Mouse (Mus musculus): ENCODE results near the gene Prss33. TPM values are rescaled to one million over a fixed set of nuclear protein-coding genes. Genes with fewer than 3 reads are reported as not detected.

The Prss33 gene
- total RNA-seq, 1 experiment from 2014 or later: not detected

DNA sequence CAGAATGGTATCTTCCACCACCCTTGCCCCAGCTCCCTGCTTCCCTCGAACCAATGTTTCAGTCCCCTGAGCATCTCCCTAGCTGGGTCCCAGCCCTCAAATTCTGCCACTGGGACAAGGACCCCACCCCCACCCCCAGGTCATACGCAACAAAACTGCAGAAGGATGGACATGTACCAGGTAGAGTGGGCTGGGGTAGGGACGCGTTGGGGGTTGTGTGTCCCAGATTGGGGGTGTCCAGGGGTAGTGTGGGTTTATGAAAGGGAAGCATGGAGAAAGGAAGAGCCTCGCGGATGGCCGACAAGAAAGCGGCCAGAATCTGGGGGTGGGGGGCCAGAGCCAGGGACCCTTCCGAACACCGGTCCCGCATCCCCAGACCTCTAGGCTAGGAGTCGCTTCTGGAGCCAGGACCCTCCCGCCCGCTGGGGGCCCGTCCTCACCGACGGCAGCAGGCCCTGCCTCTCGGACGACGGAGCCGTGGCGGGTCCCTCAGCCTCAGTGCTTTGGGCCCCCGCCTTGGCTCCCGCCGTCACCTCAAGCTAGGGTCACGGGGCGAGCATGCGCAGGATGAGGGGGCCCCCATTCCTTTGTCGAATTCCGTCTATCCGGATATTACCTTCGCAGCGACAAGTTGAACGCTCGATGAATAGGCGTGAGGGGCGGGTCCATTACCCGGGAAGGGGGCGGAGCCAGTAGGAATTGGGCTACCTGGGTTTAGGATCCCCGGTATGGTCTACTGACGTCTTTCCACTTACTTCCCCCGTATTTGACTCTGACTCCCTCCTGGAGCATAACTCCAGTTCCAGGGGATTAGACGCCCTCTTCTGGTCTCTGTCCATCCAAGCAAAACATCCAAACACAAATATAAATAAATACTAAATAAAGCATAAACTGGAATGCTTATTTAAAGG, 50.0 kb downstream of the Prss33 start, which contains the start of gene Flywch2:
TSS of gene Flywch2 (minus strand) at position 521 of the 911 bp plus-strand sequence.
- DNase-seq: peak; percentile 89

DNA sequence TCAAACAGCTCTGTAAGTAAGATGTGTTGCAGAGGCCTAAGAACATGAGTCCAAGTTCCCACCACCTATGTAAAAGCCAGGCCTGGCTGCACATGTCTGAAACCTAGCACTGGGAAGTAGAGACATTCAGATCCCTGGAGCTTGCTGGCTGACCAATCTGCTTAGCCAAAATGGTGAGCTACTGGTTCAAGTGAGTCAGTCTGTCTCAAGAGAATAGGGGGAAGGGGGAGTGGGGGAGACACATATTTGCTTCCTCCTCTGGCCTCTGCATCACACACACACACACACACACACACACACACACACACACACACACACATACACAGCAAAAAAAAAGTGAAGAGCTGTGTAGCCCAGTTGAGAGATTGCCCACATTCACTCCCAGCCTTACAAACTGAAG, 52.5 kb downstream of the Prss33 start:
- DNase-seq: no peak

Small RNA genes lying within 50 kb of the gene (microRNA-seq; reads per million reads assigned to microRNA genes)
- gene Mir5125: 0.38 to 2.6 reads per million in 2 experiments

Other genes starting within 250 kb of the Prss33 start
- gene Zfp13, start 236.6 kb downstream of the Prss33 start, total RNA-seq (2021): 8.5 and 14.6 TPM in 2 replicates
- gene Zscan10, start 235.2 kb downstream of the Prss33 start, total RNA-seq (2021): not detected in 2 replicates
- 0.37 and 0.53 TPM in 2 replicates for gene Mmp25, start 190.8 kb downstream of the Prss33 start, total RNA-seq (2021)
- gene Bicdl2, start 175.6 kb downstream of the Prss33 start, total RNA-seq (2021): not detected in 2 replicates
- 158 and 163 TPM in 2 replicates for gene Hcfc1r1, start 162.5 kb downstream of the Prss33 start, total RNA-seq (2021)
- gene Thoc6, start 162.2 kb downstream of the Prss33 start, total RNA-seq (2021): 25.2 and 26.3 TPM in 2 replicates
- gene Tnfrsf12a, start 158.6 kb downstream of the Prss33 start, total RNA-seq (2021): 85.2 and 119 TPM in 2 replicates
- 0.30 TPM in 1 of 2 replicates, not detected in the other for gene Cldn6, start 156.8 kb downstream of the Prss33 start, total RNA-seq (2021)
- gene Cldn9, start 152.0 kb downstream of the Prss33 start, total RNA-seq (2021): not detected in 2 replicates
- 1.9 and 3.8 TPM in 2 replicates for gene 1520401A03Rik, start 113.3 kb downstream of the Prss33 start, total RNA-seq (2021)
- gene Pkmyt1, start 109.7 kb downstream of the Prss33 start, total RNA-seq (2021): 9.7 and 11.3 TPM in 2 replicates
- gene Paqr4, start 95.2 kb downstream of the Prss33 start, total RNA-seq (2021): 11.3 and 14.3 TPM in 2 replicates
- not detected in 2 replicates for gene Kremen2, start 90.2 kb downstream of the Prss33 start, total RNA-seq (2021)
- 44.4 and 46.4 TPM in 2 replicates for gene Flywch1, start 64.5 kb downstream of the Prss33 start, total RNA-seq (2021)
- gene Flywch2, start 50.0 kb downstream of the Prss33 start, total RNA-seq (2021): 6.5 and 9.8 TPM in 2 replicates
- gene Srrm2, start 45.5 kb downstream of the Prss33 start, total RNA-seq (2021): 515 and 599 TPM in 2 replicates
- gene Elob, start 6.9 kb downstream of the Prss33 start, total RNA-seq (2021): 376 and 380 TPM in 2 replicates
- not detected in 2 replicates for gene Prss32, start 7.8 kb upstream of the Prss33 start, total RNA-seq (2021)
- gene Prss41, start 8.1 kb upstream of the Prss33 start, total RNA-seq (2021): 0.56 TPM in 1 of 2 replicates, not detected in the other
- not detected in 2 replicates for gene Prss21, start 32.0 kb upstream of the Prss33 start, total RNA-seq (2021)
- gene Dcpp1, start 44.8 kb upstream of the Prss33 start, total RNA-seq (2021): not detected in 2 replicates
- gene Dcpp2, start 44.8 kb upstream of the Prss33 start, total RNA-seq (2021): not detected in 2 replicates
- gene Dcpp3, start 81.4 kb upstream of the Prss33 start, total RNA-seq (2021): not detected in 2 replicates
- gene Sbp, start 105.6 kb upstream of the Prss33 start, total RNA-seq (2021): not detected in 2 replicates
- not detected in 2 replicates for gene Sbpl, start 119.2 kb upstream of the Prss33 start, total RNA-seq (2021)
- 0.34 and 0.37 TPM in 2 replicates for gene Prss30, start 144.5 kb upstream of the Prss33 start, total RNA-seq (2021)
- gene Prss22, start 162.0 kb upstream of the Prss33 start, total RNA-seq (2021): not detected in 2 replicates
- gene Prss27, start 202.1 kb upstream of the Prss33 start, total RNA-seq (2021): 0.41 and 1.6 TPM in 2 replicates
- gene Kctd5, start 237.4 kb upstream of the Prss33 start, total RNA-seq (2021): 19.1 and 21.9 TPM in 2 replicates

Data from adrenal gland, postnatal 14 days (tissue).